Mouse (Mus musculus) midbrain, embryonic 11.5 days (tissue): ENCODE data around the gene Arhgap24. TPM values are rescaled to one million over a fixed set of nuclear protein-coding genes. Genes with fewer than 3 reads are reported as not detected.

ENCODE experiments used
- ATAC-seq: fragments of 200-750 bp; cut with Nextera tagmentation; 2 replicates; pipeline ENCODE4 v1.8.0; 2017; ENCODE audit warnings: moderate TSS enrichment, moderate library complexity; ENCODE audit not compliant: low FRiP score
- DNase-seq: peaks from one replicate; pipeline ENCODE4 v3.0.0; 2015; ENCODE audit warnings: low spot score; ENCODE audit errors: missing footprints
- H3K27ac ChIP-seq: fragments of 300-500 bp; sonication (generic); 2 replicates; pipeline ENCODE4 v1.5.1; 2014; ENCODE audit warnings: low read depth, low read length
- H3K27me3 ChIP-seq: fragments of 300-500 bp; sonication (generic); 2 replicates; pipeline ENCODE4 v1.6.1; 2014; ENCODE audit warnings: mild to moderate bottlenecking, low read length, moderate library complexity, mixed read lengths; ENCODE audit not compliant: control insufficient read depth, insufficient read depth
- H3K36me3 ChIP-seq: fragments of 300-500 bp; sonication (generic); 2 replicates; pipeline ENCODE4 v1.6.1; 2014; ENCODE audit warnings: mild to moderate bottlenecking, low read length, moderate library complexity, mixed read lengths; ENCODE audit not compliant: control insufficient read depth, insufficient read depth
- H3K4me1 ChIP-seq: fragments of 300-500 bp; sonication (generic); 2 replicates; pipeline ENCODE4 v1.6.1; 2014; ENCODE audit warnings: low read length; ENCODE audit not compliant: control insufficient read depth, insufficient read depth
- H3K4me2 ChIP-seq: fragments of 300-500 bp; sonication (generic); 2 replicates; pipeline ENCODE4 v1.6.1; 2014; ENCODE audit warnings: mild to moderate bottlenecking, moderate library complexity
- H3K4me3 ChIP-seq: fragments of 300-500 bp; sonication (generic); 2 replicates; pipeline ENCODE4 v1.5.1; 2014; ENCODE audit warnings: low read depth, low read length
- H3K9ac ChIP-seq: fragments of 300-500 bp; sonication (generic); 2 replicates; pipeline ENCODE4 v1.6.1; 2014; ENCODE audit warnings: low read length
- H3K9me3 ChIP-seq: fragments of 300-500 bp; sonication (generic); 2 replicates; pipeline ENCODE4 v1.6.1; 2016; ENCODE audit warnings: low read length; ENCODE audit not compliant: control insufficient read depth
- WGBS: fragments of 180-500 bp; shearing (Covaris S2); extraction: QIAGEN DNeasy Blood & Tissue Kit; methylation state at CpG from one replicate; pipeline ENCODE4 v1.1.7; 2014; 5-methylcytosine and 5-hydroxymethylcytosine counted together
- polyA plus RNA-seq: library from polyadenylated mRNA; unstranded; fragments of >200 nt; fragmentation: Nextera tagmentation; extraction: Ambion mirVana; gene quantifications from 2 replicates; pipeline ENCODE4 v1.2.1, GENCODE M21; 2014

Gene Arhgap24
- polyA plus RNA-seq, 1 experiment from 2014 or later, result 3.4 TPM

GRCm38 (mm10) chr5:102550870-102551637 lies 69.9 kb downstream of the Arhgap24 start:
- no peak for ATAC-seq
- peak; percentile 56 for DNase-seq
- H3K4me3 ChIP-seq, result no peak overlapping the region
- H3K9ac ChIP-seq, result no peak overlapping the region
- no peak overlapping the region for H3K27ac ChIP-seq
- H3K9me3 ChIP-seq, result no peaks in the 10 kb centered on the region
- no peak overlapping the region for H3K4me2 ChIP-seq
- H3K36me3 ChIP-seq, result no peaks in the 10 kb centered on the region
- H3K4me1 ChIP-seq, result no peaks in the 10 kb centered on the region
- WGBS, result 68% methylated on average over 11 of the region's 11 CpGs
- no peaks in the 10 kb centered on the region for H3K27me3 ChIP-seq

- Histone ChIP-seq H3K36me3 (no peaks in the 10 kb centered on the region), H3K27ac (no peak overlapping the region), H3K4me1 (no peaks in the 10 kb centered on the region), H3K9ac (no peak overlapping the region), H3K4me3 (no peak overlapping the region), H3K27me3 (no peaks in the 10 kb centered on the region), H3K9me3 (no peaks in the 10 kb centered on the region), H3K4me2 (no peak overlapping the region)
- 92% methylated on average over 1 of the region's 1 CpGs for WGBS
- DNase-seq, result peak; percentile 41
- ATAC-seq, result no peak
Observed at GRCm38 (mm10) chr5:102552533-102552932, 71.3 kb downstream of the Arhgap24 start.

- WGBS, result 83% methylated on average over 4 of the region's 4 CpGs
- H3K9me3 ChIP-seq, result no peaks in the 10 kb centered on the region
- H3K9ac ChIP-seq, result no peak overlapping the region
- H3K4me1 ChIP-seq, result no peaks in the 10 kb centered on the region
- H3K36me3 ChIP-seq, result no peaks in the 10 kb centered on the region
- no peak overlapping the region for H3K4me3 ChIP-seq
- no peaks in the 10 kb centered on the region for H3K27me3 ChIP-seq
- DNase-seq (no peak), ATAC-seq (no peak)
- no peak overlapping the region for H3K4me2 ChIP-seq
- H3K27ac ChIP-seq, result no peak overlapping the region
Observed at GRCm38 (mm10) chr5:102555958-102556357, 74.8 kb downstream of the Arhgap24 start.

GRCm38 (mm10) chr5:102560270-102560669 lies 79.1 kb downstream of the Arhgap24 start:
- DNase-seq (peak; percentile 82), ATAC-seq (peak; percentile 89)
- no peaks in the 10 kb centered on the region for H3K9me3 ChIP-seq
- WGBS, result 60% methylated on average over 6 of the region's 6 CpGs
- no peak overlapping the region for H3K27ac ChIP-seq
- no peaks in the 10 kb centered on the region for H3K27me3 ChIP-seq
- H3K4me3 ChIP-seq, result no peak overlapping the region
- no peaks in the 10 kb centered on the region for H3K36me3 ChIP-seq
- no peak overlapping the region for H3K4me2 ChIP-seq
- no peaks in the 10 kb centered on the region for H3K4me1 ChIP-seq
- H3K9ac ChIP-seq, result no peak overlapping the region

GRCm38 (mm10) chr5:102563971-102564370 lies 82.8 kb downstream of the Arhgap24 start:
- no peaks in the 10 kb centered on the region for H3K36me3 ChIP-seq
- no peaks in the 10 kb centered on the region for H3K9me3 ChIP-seq
- H3K27me3 ChIP-seq, result no peaks in the 10 kb centered on the region
- no peak overlapping the region for H3K27ac ChIP-seq
- no peak for DNase-seq
- H3K9ac ChIP-seq, result no peak overlapping the region
- ATAC-seq, result no peak
- no peaks in the 10 kb centered on the region for H3K4me1 ChIP-seq
- no peak overlapping the region for H3K4me3 ChIP-seq
- no peak overlapping the region for H3K4me2 ChIP-seq
- 86% methylated on average over 4 of the region's 4 CpGs for WGBS

GRCm38 (mm10) chr5:102568764-102569163 lies 87.6 kb downstream of the Arhgap24 start:
- H3K4me1 ChIP-seq, result no peaks in the 10 kb centered on the region
- no peak overlapping the region for H3K4me2 ChIP-seq
- H3K27me3 ChIP-seq, result no peaks in the 10 kb centered on the region
- no peak overlapping the region for H3K4me3 ChIP-seq
- no peak overlapping the region for H3K9ac ChIP-seq
- ATAC-seq (no peak), DNase-seq (no peak)
- 81% methylated on average over 5 of the region's 5 CpGs for WGBS
- H3K36me3 ChIP-seq, result no peaks in the 10 kb centered on the region
- no peak overlapping the region for H3K27ac ChIP-seq
- H3K9me3 ChIP-seq, result no peaks in the 10 kb centered on the region

- Histone ChIP-seq H3K36me3 (no peaks in the 10 kb centered on the region), H3K4me3 (no peak overlapping the region), H3K4me2 (no peak overlapping the region), H3K9ac (no peak overlapping the region), H3K27ac (no peak overlapping the region), H3K27me3 (no peaks in the 10 kb centered on the region), H3K4me1 (no peaks in the 10 kb centered on the region), H3K9me3 (no peaks in the 10 kb centered on the region)
- DNase-seq (peak; percentile 17), ATAC-seq (no peak)
- WGBS, result 94% methylated on average over 2 of the region's 2 CpGs
Observed at GRCm38 (mm10) chr5:102571445-102571844, 90.3 kb downstream of the Arhgap24 start.

- no peaks in the 10 kb centered on the region for H3K27me3 ChIP-seq
- H3K4me1 ChIP-seq, result no peaks in the 10 kb centered on the region
- ATAC-seq (no peak), DNase-seq (no peak)
- H3K4me2 ChIP-seq, result no peak overlapping the region
- H3K27ac ChIP-seq, result no peak overlapping the region
- WGBS, result 91% methylated on average over 3 of the region's 3 CpGs
- no peak overlapping the region for H3K4me3 ChIP-seq
- H3K9me3 ChIP-seq, result no peaks in the 10 kb centered on the region
- H3K36me3 ChIP-seq, result no peaks in the 10 kb centered on the region
- H3K9ac ChIP-seq, result no peak overlapping the region
Observed at GRCm38 (mm10) chr5:102576750-102577149, 95.6 kb downstream of the Arhgap24 start.

- Histone ChIP-seq H3K27me3 (no peaks in the 10 kb centered on the region), H3K4me3 (no peak overlapping the region), H3K9me3 (no peaks in the 10 kb centered on the region), H3K4me2 (no peak overlapping the region), H3K9ac (no peak overlapping the region), H3K4me1 (no peaks in the 10 kb centered on the region), H3K27ac (no peak overlapping the region), H3K36me3 (no peaks in the 10 kb centered on the region)
- WGBS, result 62% methylated on average over 3 of the region's 3 CpGs
- ATAC-seq, result no peak
- no peak for DNase-seq
Observed at GRCm38 (mm10) chr5:102577729-102578128, 96.5 kb downstream of the Arhgap24 start.
